Mouse (Mus musculus) c-Kit-positive CD71-positive TER-119-positive erythroid progenitor cells, embryonic 14.5 days (primary cell): Measurements from ENCODE around the gene Slc25a26.
"Not testable (repeated sequence)": the region's sequence is repeated elsewhere in the genome, so short reads cannot be mapped to it uniquely, and the experiment has no call there.

Experiments used
- DNase-seq: peaks from one replicate; pipeline ENCODE4 v3.0.0-alpha.2; 2013; ENCODE audit warnings: low spot score

Gene Slc25a26

DNA sequence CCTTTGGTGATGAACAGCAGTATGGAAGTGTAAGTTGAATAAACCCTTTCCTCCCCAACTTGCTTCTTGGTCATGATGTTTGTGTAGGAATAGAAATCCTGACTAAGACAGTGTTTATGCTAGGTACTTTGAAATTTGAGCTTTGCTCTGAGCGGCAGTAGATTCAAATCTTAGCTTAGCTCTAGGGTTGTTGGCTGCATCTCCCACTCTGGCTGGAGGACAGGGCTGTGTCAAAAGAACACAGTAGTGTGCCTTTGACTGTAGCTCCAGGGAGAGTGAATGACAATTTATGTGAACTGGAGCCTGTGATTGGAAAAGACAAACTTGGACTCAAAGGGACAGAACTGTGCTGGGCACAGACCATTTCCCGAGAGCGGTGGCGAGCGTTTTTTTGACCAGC lies 53.0 kb downstream of the Slc25a26 start:
- DNase-seq = no peak

- DNase-seq = not testable (repeated sequence)
Observed at GRCm38 (mm10) chr6:94558603-94559002, 58.5 kb downstream of the Slc25a26 start.

GRCm38 (mm10) chr6:94560896-94561295 lies 60.8 kb downstream of the Slc25a26 start:
- no peak for DNase-seq

- no peak for DNase-seq
Observed at GRCm38 (mm10) chr6:94561346-94561745, 61.2 kb downstream of the Slc25a26 start.

- no peak for DNase-seq
Observed at GRCm38 (mm10) chr6:94563203-94563940, 63.2 kb downstream of the Slc25a26 start.

- DNase-seq = no peak
Observed at GRCm38 (mm10) chr6:94565766-94566165, 65.6 kb downstream of the Slc25a26 start.

DNA sequence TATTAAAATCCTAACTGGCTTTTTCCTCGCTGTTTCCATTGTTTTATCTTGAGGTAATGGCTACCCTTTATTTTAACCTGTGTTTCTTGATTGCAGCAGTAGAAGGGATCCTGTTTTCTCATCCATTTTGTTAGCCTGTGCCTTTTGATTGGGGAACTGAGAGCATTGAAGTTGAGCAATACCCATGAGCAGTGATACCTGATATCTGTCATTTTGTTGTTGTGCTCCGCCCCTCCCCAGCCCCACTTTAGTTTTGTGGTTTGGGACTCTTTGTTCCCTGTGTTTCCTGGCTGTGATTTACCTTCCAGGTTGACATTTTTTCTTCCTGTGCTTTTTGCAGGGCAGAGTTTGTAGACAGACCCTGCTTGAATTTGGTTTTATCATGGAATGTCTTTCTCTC lies 67.9 kb downstream of the Slc25a26 start:
- no peak for DNase-seq

DNA sequence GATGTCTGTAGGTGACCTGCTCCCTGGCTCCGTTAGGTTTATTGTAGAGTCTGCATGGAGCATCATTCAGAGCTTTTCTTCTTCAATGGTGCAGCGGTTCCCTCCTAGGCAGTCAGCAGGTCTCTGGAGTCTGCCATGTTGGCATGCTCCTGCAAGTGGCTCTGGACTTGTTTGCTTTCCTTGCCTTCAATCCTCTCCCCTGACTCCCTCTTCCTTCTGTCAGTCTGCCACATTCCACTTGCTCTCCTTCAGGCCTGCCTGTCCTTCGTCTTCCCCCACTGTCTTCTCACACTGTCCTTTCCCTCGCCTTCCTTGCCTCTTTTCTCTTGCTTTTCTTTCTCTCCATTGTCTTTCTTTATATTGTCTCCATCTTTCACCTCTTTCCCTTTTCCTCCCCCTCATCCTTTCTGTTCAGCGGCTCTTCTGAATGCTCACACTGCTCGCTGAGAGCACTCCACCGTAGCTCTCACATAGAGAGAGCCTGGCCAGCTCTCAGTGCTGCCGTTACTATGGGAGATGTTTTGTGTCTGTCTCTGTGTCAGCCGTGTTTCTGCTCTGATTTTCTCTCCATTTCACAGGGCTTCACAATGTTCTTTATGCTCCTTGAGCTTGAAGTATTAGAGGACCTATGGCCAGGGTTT lies 75.5 kb downstream of the Slc25a26 start:
- DNase-seq = no peak

DNA sequence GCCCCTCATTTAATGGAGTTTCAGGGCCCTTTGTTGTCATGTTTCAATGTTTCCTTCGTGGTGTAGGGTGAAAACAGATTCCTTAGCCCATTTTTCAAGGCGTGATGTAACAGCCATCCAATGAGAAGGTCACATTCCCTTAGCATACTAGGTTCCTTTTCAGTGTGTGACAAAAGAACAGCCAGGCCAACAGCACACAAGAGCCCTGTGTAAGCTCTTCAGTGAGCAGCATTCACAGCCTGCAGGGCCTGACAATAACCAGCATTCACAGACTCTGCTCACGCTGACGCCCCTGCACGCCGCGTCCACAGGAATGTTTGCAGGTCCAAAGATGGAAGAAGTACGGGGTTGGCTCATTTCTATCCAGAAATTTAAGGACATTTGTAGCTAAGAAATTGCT lies 77.9 kb downstream of the Slc25a26 start:
- DNase-seq = no peak

GRCm38 (mm10) chr6:94582055-94582454 lies 81.9 kb downstream of the Slc25a26 start:
- no peak for DNase-seq

DNA sequence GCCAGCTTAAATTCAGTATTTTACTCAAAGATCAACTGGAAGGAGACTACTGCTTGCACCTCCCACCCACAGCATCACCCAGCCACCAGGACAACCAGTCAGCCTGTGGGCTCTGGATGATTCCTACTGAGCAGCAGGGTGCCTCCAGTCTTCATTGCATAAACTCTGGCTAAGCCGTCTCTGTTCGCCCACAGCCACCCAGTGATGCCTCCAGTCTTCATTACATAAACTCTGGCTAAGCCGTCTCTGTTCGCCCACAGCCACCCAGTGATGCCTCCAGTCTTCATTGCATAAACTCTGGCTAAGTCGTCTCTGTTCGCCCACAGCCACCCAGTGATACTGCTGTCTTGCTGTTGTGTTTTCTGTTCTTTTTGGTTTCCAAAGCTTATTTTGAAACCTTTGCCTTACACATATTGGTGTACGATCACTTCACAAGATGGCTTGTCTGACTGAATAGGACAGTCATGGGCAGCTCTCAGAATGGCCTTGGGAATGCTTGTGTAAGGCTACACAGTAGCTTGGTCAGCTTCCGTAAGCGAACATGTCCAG lies 84.1 kb downstream of the Slc25a26 start:
- no peak for DNase-seq

DNA sequence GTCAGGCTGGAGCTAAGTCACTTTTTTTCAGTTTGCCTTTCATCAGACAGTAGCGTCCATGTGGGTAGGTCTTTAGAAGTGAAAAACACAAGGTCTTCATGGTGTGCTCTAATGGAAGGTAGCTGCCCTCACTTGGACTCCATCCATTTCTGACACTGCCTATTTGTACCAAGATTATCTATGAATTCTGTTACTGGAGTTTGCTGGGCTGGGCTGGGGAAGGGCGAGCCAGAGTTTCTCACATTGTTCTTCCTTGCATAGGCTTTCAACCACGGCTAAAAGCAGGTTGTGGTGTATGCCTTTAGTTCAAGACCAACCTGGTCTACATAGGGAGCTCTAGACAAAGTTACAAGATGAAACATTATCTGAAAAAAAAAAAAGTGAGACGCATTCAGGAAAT lies 84.8 kb downstream of the Slc25a26 start:
- no peak for DNase-seq

GRCm38 (mm10) chr6:94588365-94588764 lies 88.2 kb downstream of the Slc25a26 start:
- no peak for DNase-seq

GRCm38 (mm10) chr6:94592243-94592642 lies 92.1 kb downstream of the Slc25a26 start:
- DNase-seq = no peak

DNA sequence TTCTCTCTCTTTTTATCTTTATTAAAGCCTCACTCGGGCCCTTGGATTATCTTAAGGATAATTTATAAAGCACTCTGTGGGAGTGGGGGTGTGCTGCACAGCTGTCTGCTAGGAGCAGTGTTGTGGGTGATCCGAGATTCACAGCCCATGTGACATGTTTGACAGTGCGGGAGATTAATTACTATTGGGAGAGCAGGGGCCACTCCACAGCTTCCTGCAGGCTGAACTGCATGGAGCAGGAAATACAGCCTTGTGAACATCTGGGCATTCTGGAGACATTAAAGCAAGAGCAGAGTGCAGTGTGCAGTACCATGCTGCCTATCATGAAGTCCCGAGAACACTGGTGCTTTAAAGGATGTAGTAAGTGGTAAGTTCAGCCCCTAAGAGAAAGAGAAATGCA lies 92.6 kb downstream of the Slc25a26 start:
- DNase-seq = no peak

DNA sequence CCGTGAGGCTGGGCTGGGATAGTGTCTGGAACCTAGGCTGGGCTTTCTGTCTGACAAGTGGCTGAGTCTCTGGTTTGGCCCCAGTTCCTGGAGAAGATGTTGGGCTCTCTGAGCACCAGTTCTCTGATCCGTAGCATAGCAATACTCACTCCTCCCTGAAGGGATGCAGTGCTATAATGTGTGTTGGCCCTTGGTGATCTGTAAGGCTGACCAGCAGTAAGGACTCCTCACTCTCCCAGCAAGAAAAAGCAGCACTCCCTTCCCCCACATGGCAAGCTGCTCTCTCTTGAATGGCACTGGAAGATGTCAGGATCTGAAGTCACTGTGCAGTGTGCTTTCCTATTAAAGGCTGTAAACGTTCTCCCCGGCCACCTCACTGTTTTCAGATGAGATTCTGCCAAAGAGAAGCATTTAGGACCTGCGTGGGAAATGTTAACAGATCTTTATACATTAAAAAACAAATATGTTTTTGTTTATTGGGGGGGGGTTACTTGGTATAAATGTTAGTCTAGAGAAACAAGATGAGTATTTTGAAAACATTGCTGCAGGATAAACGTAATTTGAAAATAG lies 94.0 kb downstream of the Slc25a26 start:
- no peak for DNase-seq

- DNase-seq = no peak
Observed at GRCm38 (mm10) chr6:94594711-94595110, 94.6 kb downstream of the Slc25a26 start.

- DNase-seq = no peak
Observed at GRCm38 (mm10) chr6:94595206-94595605, 95.1 kb downstream of the Slc25a26 start.

- no peak for DNase-seq
Observed at GRCm38 (mm10) chr6:94596051-94596760, 96.1 kb downstream of the Slc25a26 start.

GRCm38 (mm10) chr6:94596761-94597485 lies 96.8 kb downstream of the Slc25a26 start:
- DNase-seq = no peak

- no peak for DNase-seq
Observed at GRCm38 (mm10) chr6:94598421-94598820, 98.3 kb downstream of the Slc25a26 start.

DNA sequence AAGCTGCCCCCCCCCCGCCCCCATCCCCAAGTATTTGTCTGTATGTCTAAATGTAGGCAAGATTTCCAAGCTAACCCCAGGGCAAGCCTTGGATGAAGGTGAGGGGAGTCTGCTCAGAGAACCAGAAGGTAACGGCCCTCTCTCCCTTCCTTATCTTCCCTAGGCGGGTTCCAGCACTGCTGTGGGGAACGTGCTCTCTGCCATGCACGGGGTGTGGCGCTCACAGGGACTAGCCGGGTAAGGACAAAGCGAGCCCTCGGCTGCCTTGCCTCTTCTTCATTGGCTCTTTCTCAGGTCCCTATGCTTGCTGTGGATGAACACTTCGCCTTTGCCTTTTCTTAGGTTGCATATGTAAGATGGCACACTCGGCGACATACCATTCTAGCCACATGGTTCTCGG lies 98.9 kb downstream of the Slc25a26 start:
- no peak for DNase-seq
